Mouse (Mus musculus): ENCODE data around the gene D11Wsu47e. TPM values are rescaled to one million over a fixed set of nuclear protein-coding genes. Genes with fewer than 3 reads are reported as not detected.

D11Wsu47e gene
- polyA plus RNA-seq, 1 experiment, result 8.0 TPM

DNA sequence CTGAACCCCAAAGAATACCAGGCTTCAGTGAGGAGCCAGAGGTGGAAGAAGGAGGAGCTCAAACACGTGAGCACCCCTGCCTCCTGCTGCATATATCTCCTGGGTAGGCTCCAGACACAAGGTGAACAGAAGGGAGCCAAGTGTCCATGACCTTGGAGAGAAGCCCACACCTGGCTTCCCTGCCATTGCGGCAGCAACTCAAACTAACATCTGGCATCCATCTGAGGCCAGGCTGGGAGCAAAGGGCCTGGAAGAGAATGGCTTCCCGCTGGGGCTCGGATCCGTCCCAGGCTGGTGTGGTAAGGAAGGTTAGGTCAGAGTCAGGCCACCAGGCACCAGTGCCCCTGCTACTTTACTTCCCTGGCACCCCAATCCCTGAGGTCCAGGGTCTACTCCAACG lies 43.8 kb downstream of the D11Wsu47e start:
- 91% methylated on average over 6 of the region's 6 CpGs for WGBS
- Histone ChIP-seq H3K4me1 (ENCODE audit: control insufficient read depth, insufficient read depth, low read length) (peaks cover 2% of the 10 kb centered on the region; the same call in 1 of the 2 replicates), H3K4me3 (replicated peaks; ENCODE audit: control insufficient read depth, low read depth, low read length) (no peak overlapping the region), H3K27ac (ENCODE audit: control insufficient read depth, insufficient read depth, low read depth, low read length, poor library complexity) (no peak overlapping the region)
- no peak for TF ChIP-seq CTCF (IDR thresholded peaks at IDR 0.05; ENCODE audit: control insufficient read depth, insufficient read depth, low read length)
- TF ChIP-seq POLR2A (IDR thresholded peaks at IDR 0.05; ENCODE audit: borderline replicate concordance, control insufficient read depth, low read depth, low read length), result no peak

DNA sequence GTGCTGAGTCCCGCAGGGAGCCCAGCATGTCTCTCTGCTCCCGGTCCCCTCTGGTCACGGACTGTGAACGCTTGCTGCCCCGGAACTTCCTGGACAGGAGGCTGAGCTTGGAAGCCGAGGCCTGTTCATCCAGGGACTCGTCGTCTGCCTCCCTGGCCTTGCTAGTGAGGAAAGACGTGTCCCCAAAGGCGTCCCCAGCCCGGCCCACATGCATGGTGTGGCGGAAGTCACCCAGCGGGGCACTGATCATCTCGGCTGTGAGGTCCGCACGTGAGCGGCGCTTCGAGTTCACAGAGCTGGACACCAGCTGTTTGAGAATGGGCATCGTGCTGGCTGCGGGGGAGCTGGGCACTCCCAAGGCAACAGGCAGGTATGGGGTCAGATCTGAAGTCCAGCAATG lies 45.0 kb downstream of the D11Wsu47e start:
- Histone ChIP-seq H3K4me3 (replicated peaks; ENCODE audit: control insufficient read depth, low read depth, low read length) (no peak overlapping the region), H3K4me1 (ENCODE audit: control insufficient read depth, insufficient read depth, low read length) (peaks cover 4% of the 10 kb centered on the region; the same call in 1 of the 2 replicates), H3K27ac (ENCODE audit: control insufficient read depth, insufficient read depth, low read depth, low read length, poor library complexity) (no peak overlapping the region)
- WGBS, result 97% methylated on average over 21 of the region's 21 CpGs
- TF ChIP-seq CTCF (IDR thresholded peaks at IDR 0.05; ENCODE audit: control insufficient read depth, insufficient read depth, low read length) (no peak), POLR2A (IDR thresholded peaks at IDR 0.05; ENCODE audit: borderline replicate concordance, control insufficient read depth, low read depth, low read length) (no peak)

DNA sequence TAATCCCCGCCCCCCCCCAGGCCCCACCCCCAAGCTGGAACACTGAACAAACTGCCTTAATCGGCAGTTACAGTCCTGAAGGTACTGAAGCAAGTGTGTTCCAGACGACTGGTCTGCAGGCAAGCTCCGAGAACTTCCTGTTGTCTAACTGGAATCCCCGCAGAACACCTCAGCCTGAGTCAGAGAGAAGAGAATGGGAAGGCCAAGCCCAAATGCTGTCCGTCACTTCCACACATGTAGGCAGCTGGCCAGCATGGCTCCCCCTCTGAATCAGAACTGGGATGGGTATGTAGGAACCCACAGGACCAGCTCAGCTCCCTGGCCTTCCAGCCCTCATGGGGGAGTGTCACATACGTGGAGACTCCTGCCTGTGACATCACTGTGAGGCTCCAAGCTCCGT lies 45.7 kb downstream of the D11Wsu47e start:
- TF ChIP-seq CTCF (IDR thresholded peaks at IDR 0.05; ENCODE audit: control insufficient read depth, insufficient read depth, low read length) (no peak), POLR2A (IDR thresholded peaks at IDR 0.05; ENCODE audit: borderline replicate concordance, control insufficient read depth, low read depth, low read length) (no peak)
- peaks cover 6% of the 10 kb centered on the region; the same call in 1 of the 2 replicates for H3K4me1 ChIP-seq (ENCODE audit: control insufficient read depth, insufficient read depth, low read length)
- WGBS, result 83% methylated on average over 8 of the region's 8 CpGs
- H3K4me3 ChIP-seq (replicated peaks; ENCODE audit: control insufficient read depth, low read depth, low read length), result no peak overlapping the region
- H3K27ac ChIP-seq (ENCODE audit: control insufficient read depth, insufficient read depth, low read depth, low read length, poor library complexity), result no peak overlapping the region

DNA sequence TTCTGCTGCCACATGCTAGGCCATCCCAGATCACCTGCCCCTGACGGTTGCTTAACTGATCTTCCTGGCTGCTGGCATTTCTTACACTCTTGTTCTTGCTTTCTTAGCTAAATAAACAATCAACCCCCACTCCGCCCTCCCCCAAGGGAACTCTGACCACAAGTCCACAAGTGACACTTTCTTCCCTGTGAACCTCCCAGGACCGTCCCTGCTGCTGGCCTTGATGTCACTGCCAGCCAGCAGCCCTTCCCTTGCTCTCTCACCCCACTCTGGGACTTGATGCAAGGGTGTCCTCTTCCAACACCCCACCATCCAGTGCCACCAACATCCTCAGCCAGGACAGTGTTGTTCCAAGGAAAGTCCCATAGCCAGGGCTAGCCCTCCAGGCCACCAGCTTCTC lies 46.7 kb downstream of the D11Wsu47e start:
- 81% methylated on average over 3 of the region's 3 CpGs for WGBS
- Histone ChIP-seq H3K4me3 (replicated peaks; ENCODE audit: control insufficient read depth, low read depth, low read length) (no peak overlapping the region), H3K27ac (ENCODE audit: control insufficient read depth, insufficient read depth, low read depth, low read length, poor library complexity) (no peak overlapping the region), H3K4me1 (ENCODE audit: control insufficient read depth, insufficient read depth, low read length) (peaks cover 6% of the 10 kb centered on the region; the same call in 1 of the 2 replicates)
- TF ChIP-seq POLR2A (IDR thresholded peaks at IDR 0.05; ENCODE audit: borderline replicate concordance, control insufficient read depth, low read depth, low read length), result no peak
- TF ChIP-seq CTCF (IDR thresholded peaks at IDR 0.05; ENCODE audit: control insufficient read depth, insufficient read depth, low read length), result no peak

DNA sequence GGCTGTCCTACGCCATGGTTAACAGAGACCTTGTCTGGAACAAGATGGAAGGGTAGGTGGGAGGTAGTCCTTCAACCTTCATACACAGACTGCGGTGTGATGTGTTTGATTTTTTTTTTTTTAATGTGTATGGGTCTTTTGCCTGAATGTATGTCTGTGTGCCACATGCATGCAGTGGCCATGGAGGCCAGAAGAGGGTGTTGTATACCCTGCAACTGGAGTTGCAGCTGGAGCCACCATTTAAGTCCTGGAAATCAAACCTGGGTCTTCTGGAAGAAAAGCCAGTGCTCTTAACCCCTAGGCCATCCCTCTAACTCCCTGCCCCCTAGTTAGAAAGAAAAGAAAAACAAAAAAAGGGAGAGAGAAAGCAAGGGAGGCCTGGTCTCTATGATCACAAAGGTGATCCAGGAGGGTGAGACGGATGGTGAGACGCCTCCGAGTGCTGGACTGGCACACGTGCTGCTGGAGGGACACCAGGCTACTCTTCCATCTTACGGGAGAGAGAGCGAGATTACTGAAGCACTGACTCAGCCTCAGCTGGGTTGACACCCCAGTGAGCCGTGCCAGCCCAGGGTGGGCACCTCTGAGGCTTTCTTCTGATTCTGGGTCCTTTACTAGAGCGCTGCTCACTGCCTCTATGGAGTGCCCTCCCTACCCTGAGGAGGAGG lies 47.9 kb downstream of the D11Wsu47e start:
- WGBS, result 92% methylated on average over 10 of the region's 10 CpGs
- Histone ChIP-seq H3K4me3 (replicated peaks; ENCODE audit: control insufficient read depth, low read depth, low read length) (no peak overlapping the region), H3K4me1 (ENCODE audit: control insufficient read depth, insufficient read depth, low read length) (peaks cover 7% of the 10 kb centered on the region; the same call in 1 of the 2 replicates), H3K27ac (ENCODE audit: control insufficient read depth, insufficient read depth, low read depth, low read length, poor library complexity) (no peak overlapping the region)
- TF ChIP-seq POLR2A (IDR thresholded peaks at IDR 0.05; ENCODE audit: borderline replicate concordance, control insufficient read depth, low read depth, low read length) (no peak), CTCF (IDR thresholded peaks at IDR 0.05; ENCODE audit: control insufficient read depth, insufficient read depth, low read length) (no peak; the same call in 1 of the 2 replicates)

DNA sequence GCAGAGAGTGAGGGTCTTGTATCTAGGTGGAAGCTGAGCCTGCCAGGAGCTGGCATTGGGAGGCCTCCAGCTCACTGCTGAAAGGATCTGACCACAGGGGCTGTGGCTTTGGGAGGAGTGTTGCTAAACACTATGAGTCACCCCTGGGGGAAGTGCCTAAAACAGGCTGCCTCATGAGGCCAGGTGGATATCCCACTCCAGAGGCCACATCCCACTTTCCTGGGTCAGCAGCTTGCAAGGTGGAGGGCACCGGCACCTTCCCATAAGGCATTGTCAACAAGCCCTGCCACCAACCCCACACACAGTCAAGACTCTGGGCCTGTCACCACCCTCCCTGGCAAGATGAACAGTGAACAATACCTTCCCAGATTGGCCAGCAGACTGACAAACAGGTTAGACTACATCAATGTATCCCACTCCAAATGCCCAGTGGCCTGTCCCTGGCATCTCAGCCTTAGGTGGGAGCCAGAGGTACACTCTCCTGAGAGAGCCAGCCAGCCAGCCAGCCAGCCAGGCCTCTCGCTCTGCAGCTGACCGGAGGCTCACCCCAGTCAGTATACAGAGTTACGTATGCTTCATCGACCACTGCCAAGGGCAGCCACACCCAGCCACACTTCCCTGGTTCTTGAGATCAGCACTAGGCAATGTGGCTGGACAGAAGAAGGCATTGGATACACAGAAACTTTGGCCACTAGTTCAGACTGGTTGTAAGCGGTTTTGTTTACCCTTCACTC lies 49.6 kb downstream of the D11Wsu47e start:
- 43% methylated on average over 6 of the region's 6 CpGs for WGBS
- Histone ChIP-seq H3K4me1 (ENCODE audit: control insufficient read depth, insufficient read depth, low read length) (peaks cover 11% of the 10 kb centered on the region; the same call in 1 of the 2 replicates), H3K4me3 (replicated peaks; ENCODE audit: control insufficient read depth, low read depth, low read length) (no peak overlapping the region), H3K27ac (ENCODE audit: control insufficient read depth, insufficient read depth, low read depth, low read length, poor library complexity) (peak overlapping the region; percentile 60)
- TF ChIP-seq POLR2A (IDR thresholded peaks at IDR 0.05; ENCODE audit: borderline replicate concordance, control insufficient read depth, low read depth, low read length), result no peak
- TF ChIP-seq CTCF (IDR thresholded peaks at IDR 0.05; ENCODE audit: control insufficient read depth, insufficient read depth, low read length), result no peak

DNA sequence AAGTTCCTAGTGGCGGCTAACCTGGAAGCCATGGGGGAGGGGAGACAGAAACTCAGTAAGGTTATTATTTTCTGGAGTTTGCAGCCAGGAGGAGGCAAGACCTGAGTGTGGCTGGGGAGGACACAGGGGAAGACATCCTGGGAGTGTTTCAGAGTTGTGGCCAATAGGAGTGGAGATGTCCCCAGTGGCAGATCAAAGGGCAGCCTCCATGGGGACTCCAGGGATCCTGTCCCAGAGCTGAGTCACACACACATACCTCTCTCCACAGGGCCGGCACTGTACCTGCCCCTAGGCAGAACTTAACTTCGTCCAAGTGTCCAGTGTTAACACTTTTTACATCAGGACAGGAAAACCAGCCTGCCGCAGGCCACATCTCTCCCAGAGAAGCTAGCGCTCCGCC lies 50.9 kb downstream of the D11Wsu47e start:
- H3K27ac ChIP-seq (ENCODE audit: control insufficient read depth, insufficient read depth, low read depth, low read length, poor library complexity), result no peak overlapping the region

DNA sequence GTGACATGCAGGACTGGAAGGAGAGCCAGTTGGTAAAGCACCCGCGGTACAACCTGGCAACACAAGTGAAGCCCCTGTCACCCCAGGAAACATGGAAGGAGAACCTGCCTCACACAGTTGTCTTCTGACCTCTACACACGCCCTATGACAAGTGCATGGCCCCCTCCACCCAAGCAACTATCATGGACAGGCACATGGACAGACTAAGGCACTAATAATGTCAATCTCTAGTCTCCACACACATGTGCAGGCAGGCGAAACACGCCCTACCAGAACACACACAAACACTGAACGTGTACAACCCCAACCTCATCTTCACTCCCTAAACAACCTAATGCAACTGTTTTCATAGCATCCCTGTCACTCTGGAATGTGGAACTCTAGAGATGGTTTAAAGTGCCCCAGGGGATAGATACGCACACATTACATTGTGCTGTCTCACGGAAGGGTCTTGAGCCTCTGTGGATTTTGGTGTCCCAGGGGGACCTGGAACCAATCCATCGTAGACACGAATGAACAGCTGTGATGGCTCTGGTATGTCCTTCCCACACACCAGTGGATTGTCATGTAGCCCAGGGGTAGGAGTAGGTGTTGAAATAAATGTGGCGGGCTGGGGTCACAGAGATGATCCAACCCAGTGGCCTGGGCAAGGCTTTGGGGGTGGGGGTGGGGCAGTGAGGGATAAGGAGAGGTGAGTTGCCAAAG lies 52.8 kb downstream of the D11Wsu47e start:
- TF ChIP-seq POLR2A (IDR thresholded peaks at IDR 0.05; ENCODE audit: borderline replicate concordance, control insufficient read depth, low read depth, low read length) (no peak), CTCF (IDR thresholded peaks at IDR 0.05; ENCODE audit: control insufficient read depth, insufficient read depth, low read length) (no peak)
- no peak overlapping the region for H3K27ac ChIP-seq (ENCODE audit: control insufficient read depth, insufficient read depth, low read depth, low read length, poor library complexity)
- H3K4me3 ChIP-seq (replicated peaks; ENCODE audit: control insufficient read depth, low read depth, low read length), result no peak overlapping the region
- peaks cover 11% of the 10 kb centered on the region; the same call in 1 of the 2 replicates for H3K4me1 ChIP-seq (ENCODE audit: control insufficient read depth, insufficient read depth, low read length)
- WGBS, result 79% methylated on average over 11 of the region's 11 CpGs

More for the DNA sequence above, 50.9 kb downstream of the D11Wsu47e start:
- Histone ChIP-seq H3K4me1 (ENCODE audit: control insufficient read depth, insufficient read depth, low read length) (peaks cover 11% of the 10 kb centered on the region; the same call in 1 of the 2 replicates), H3K4me3 (replicated peaks; ENCODE audit: control insufficient read depth, low read depth, low read length) (no peak overlapping the region)
- WGBS, result 87% methylated on average over 6 of the region's 6 CpGs
- TF ChIP-seq CTCF (IDR thresholded peaks at IDR 0.05; ENCODE audit: control insufficient read depth, insufficient read depth, low read length), result no peak
- TF ChIP-seq POLR2A (IDR thresholded peaks at IDR 0.05; ENCODE audit: borderline replicate concordance, control insufficient read depth, low read depth, low read length), result no peak
